Mouse (Mus musculus): ENCODE measurements around the gene Sash3.

DNA sequence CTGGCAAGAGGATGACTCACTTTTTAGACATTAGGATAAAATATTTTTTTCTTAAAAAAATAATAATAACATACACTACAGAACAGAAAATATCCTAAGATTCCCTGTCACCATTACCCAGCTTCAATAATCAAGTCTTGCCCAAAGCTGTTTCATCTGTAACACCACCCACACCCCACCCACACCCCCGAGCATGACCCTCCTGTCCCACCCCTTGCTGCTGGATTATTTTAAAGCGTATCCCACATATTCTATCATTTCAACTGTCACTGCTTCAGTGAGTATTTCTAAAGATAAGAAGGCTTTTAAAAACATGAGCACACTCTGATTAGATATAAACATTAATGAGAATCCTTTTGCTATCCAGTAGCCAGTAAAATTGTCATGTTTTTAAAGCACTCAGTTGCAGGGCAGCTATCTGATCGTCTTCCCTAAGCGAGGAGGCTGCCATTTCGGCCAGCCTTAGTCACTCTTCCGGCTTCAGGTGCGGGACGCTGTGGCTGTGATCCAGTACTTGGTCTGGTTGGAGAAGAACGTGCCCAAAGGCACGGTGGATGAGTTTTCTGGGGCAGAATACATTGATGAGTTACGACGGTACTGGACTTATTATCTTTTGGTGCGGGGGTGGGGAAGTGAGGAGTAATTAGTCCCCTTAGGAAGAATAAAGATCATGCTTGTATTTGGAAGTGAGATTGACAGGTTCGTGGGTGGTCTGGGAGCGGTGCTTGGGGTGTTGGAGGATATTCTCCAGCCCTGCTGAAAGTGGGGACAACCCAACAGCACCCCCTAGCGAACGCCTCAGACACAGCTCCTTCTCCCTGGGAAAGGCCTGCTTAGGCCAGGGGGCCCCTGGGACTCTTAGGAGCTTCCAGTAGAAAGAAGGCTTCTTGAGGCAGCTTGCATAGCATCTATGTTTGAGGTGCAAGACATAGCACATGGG, 21.8 kb upstream of the Sash3 start:
- TF ChIP-seq POLR2A (IDR thresholded peaks at IDR 0.05; ENCODE audit: extremely low read depth, insufficient read depth, low read length) (no peak), CTCF (IDR thresholded peaks at IDR 0.05; ENCODE audit: low read depth, low read length) (peak; percentile 77)

Data from liver, adult 2 months (tissue).